Mouse (Mus musculus) olfactory bulb, adult 2 months (tissue): ENCODE measurements around the gene Gsdma3.
"Not testable (repeated sequence)": the region's sequence is repeated elsewhere in the genome, so short reads cannot be mapped to it uniquely, and the experiment has no call there.

Experiments
- CTCF ChIP-seq: fragments of 200-500 bp; IDR thresholded peaks from 2 replicates; pipeline ENCODE4 v1.5.1; 2012; ENCODE audit warnings: low read depth, mild to moderate bottlenecking, low read length, moderate library complexity; ENCODE audit not compliant: insufficient read depth
- POLR2A ChIP-seq: fragments of 200-500 bp; IDR thresholded peaks from 2 replicates; pipeline ENCODE4 v1.6.1; 2012; ENCODE audit warnings: mild to moderate bottlenecking, low read depth, low read length, moderate library complexity; ENCODE audit not compliant: insufficient read depth

GRCm38 (mm10) chr11:98635312-98635970, 9.3 kb downstream of the Gsdma3 start:
- not testable (repeated sequence) for TF ChIP-seq POLR2A, CTCF
